Mouse (Mus musculus) myocyte (in vitro differentiated cells): ENCODE results near the gene Nabp2.

Experiments
- CEBPB ChIP-seq: IDR thresholded peaks from 2 replicates; pipeline ENCODE4 v1.6.1; 2011; ENCODE audit warnings: mild to moderate bottlenecking, moderate library complexity; ENCODE audit not compliant: poor library complexity, insufficient read depth, severe bottlenecking
- E2F4 ChIP-seq: IDR thresholded peaks from one replicate; pipeline ENCODE4 v1.6.1; 2011; ENCODE audit warnings: mild to moderate bottlenecking, control low read depth, moderate library complexity; ENCODE audit not compliant: insufficient read depth
- MYOG ChIP-seq, 3 experiments: IDR thresholded peaks; one replicate each; pipeline ENCODE4 v1.6.1; 2011; ENCODE audit warnings: control low read depth in 2 of 3, low read depth in 2 of 3, mild to moderate bottlenecking in 2 of 3; ENCODE audit not compliant: insufficient read length in 2 of 3, control insufficient read depth in 1 of 3, insufficient read depth in 1 of 3
- POLR2A ChIP-seq: IDR thresholded peaks from one replicate; pipeline ENCODE4 v1.6.1; 2011; ENCODE audit warnings: low read depth, mild to moderate bottlenecking, control low read depth, moderate library complexity; ENCODE audit not compliant: insufficient read length
- USF1 ChIP-seq: IDR thresholded peaks from one replicate; pipeline ENCODE4 v1.6.1; 2011; ENCODE audit warnings: low read depth, mild to moderate bottlenecking, control low read depth, moderate library complexity

- no peak for TF ChIP-seq E2F4
- TF ChIP-seq CEBPB = no peak
- no peak for TF ChIP-seq USF1
- TF ChIP-seq POLR2A = no peak
- TF ChIP-seq MYOG (IDR thresholded peaks at IDR 0.05; ENCODE audit: control insufficient read depth in 1 of 3, insufficient read depth in 1 of 3, insufficient read length in 2 of 3, low read depth in 2 of 3) = no peak
These were observed 39.1 kb downstream of the Nabp2 start for GRCm38 (mm10) chr10:128372142-128372541.
